Mouse (Mus musculus): ENCODE data around the gene Nedd4.

DNA sequence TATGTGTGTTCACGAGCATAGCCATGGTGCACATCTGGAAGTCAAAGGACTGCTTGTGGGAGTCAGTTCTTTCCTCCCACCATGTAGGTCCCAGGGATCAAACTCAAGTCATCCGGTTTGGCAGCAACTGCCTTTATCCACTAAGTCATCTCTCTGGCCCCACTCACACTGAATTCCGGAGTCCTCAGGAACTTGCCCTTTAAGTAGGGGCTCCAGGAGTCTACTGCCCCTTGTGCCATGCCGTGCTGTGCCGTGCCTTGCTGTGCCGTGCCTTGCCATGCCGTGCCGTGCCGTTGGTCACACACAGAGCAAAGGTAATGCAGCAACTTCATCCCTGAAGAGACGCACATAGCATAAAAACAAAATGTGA, 129.1 kb downstream of the Nedd4 start:
- TF ChIP-seq POLR2A (IDR thresholded peaks at IDR 0.05; ENCODE audit: borderline replicate concordance, extremely low read depth, insufficient read depth, insufficient read length, poor library complexity, severe bottlenecking) (no peak), CTCF (IDR thresholded peaks at IDR 0.05; ENCODE audit: borderline replicate concordance, extremely low read depth, insufficient read depth, insufficient read length) (no peak)

All from brain, embryonic 14.5 days (tissue).